In the genomic region with DNA sequence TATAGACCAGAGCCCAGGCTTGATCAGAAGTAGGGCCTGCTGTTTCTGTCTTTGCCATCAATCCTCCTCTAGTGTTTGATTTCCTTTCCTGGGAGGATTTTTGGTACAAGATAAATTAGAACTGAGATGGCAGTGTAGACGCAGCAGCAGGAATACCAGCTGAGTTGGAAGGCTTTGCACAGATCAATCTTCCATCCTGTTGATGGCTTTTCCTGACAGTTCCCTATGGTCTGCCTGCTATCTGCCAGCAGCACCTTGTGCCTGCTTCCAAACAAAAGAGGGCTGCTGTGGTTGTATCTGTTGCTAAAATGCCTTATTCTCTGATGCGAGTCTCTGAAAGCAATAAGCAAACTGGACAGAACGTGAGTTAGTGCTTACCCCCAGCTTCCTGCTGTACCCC, we compare ENCODE assay signal across 23 mouse cellular contexts.
A peak's percentile ranks its signal among the peaks of the same experiment; 100 is the strongest.
DNase-seq lines count a peak whose midpoint lies in the region; ATAC-seq and TF ChIP-seq lines count a peak whose summit lies in the region.
"Had no signal": no experiment of that assay in that cellular context is flagged by ENCODE, and none has a peak within 500 bp of the region (broad histone marks: within the 10 kb centered on the region; RNA-seq: fewer than 3 reads in every experiment).

No protein-coding gene starts in this region.

- WGBS in forebrain, embryonic 16.5 days: 67% methylated on average over 3 of the region's 3 CpGs
- 59% methylated on average over 3 of the region's 3 CpGs for WGBS in hindbrain, embryonic 13.5 days
- WGBS in midbrain, embryonic 16.5 days: 45% methylated on average over 3 of the region's 3 CpGs

- no peaks in the 10 kb centered on the region for H3K36me3 ChIP-seq in forebrain, embryonic 16.5 days (ENCODE audit: control insufficient read depth, insufficient read depth)
- H3K36me3 ChIP-seq in hindbrain, embryonic 13.5 days: peaks cover 4% of the 10 kb centered on the region; the same call in 1 of the 2 replicates
- H3K36me3 ChIP-seq in midbrain, embryonic 16.5 days (ENCODE audit: control insufficient read depth, insufficient read depth, low read length): 0 out of 2 replicates have a peak, but pooled peaks cover 3% of the 10 kb centered on the region
- H3K36me3 ChIP-seq: embryonic facial prominence, embryonic 15.5 days; heart, embryonic 15.5 days had no signal

- H3K27ac ChIP-seq in layer of hippocampus, adult 2 months: peak overlapping the region; percentile 39; the same call in 1 of the 2 replicates
- peak overlapping the region; percentile 60 for H3K27ac ChIP-seq in forebrain, embryonic 16.5 days (ENCODE audit: low read length)
- H3K27ac ChIP-seq in hindbrain, embryonic 13.5 days: peak overlapping the region; percentile 77
- H3K27ac ChIP-seq in midbrain, embryonic 16.5 days (ENCODE audit: low read length): peak overlapping the region; percentile 51
- H3K27ac ChIP-seq: embryonic facial prominence, embryonic 15.5 days; heart, adult 2 months; heart, embryonic 15.5 days; kidney, postnatal 0 days had no signal

- intact Hi-C loops in heart, postnatal 36 days (cut with DNase I): no loop called here

- DNase-seq in layer of hippocampus, adult 2 months (ENCODE audit: low spot score in 2 of 2): no peak
- DNase-seq in layer of hippocampus, adult 9-11 months: no peak
- DNase-seq in lung, postnatal 25 days (ENCODE audit: low spot score): no peak
- DNase-seq in heart, postnatal 36 days: no peak
- no peak for DNase-seq in embryo, embryonic 10 days (ENCODE audit: low spot score)
- DNase-seq: adrenal gland, postnatal 25 days; B cell, adult 2 months; cerebellum, adult 18-20 months; cerebellum, postnatal 25 days; gastrocnemius, postnatal 14 days; heart, adult 2 months; kidney, adult 18-20 months; layer of hippocampus, postnatal 36 days; liver; lung, adult 18-20 months; lung, postnatal 36 days; thymus, postnatal 14 days had no signal

- TF ChIP-seq CTCF in layer of hippocampus, adult 2 months (conservative IDR thresholded peaks at IDR 0.05): no peak

- 0 out of 2 replicates have a peak overlapping the region, but pooled peaks have one; percentile 2 for H3K9ac ChIP-seq in forebrain, embryonic 16.5 days (replicated peaks; ENCODE audit: low read depth, low read length)
- H3K9ac ChIP-seq in hindbrain, embryonic 13.5 days: peak overlapping the region; percentile 9
- peak overlapping the region; percentile 5; the same call in 1 of the 2 replicates for H3K9ac ChIP-seq in midbrain, embryonic 16.5 days (ENCODE audit: low read depth, low read length)
- H3K9ac ChIP-seq: embryonic facial prominence, embryonic 15.5 days; heart, embryonic 15.5 days had no signal

- H3K4me1 ChIP-seq in forebrain, embryonic 16.5 days (replicated peaks; ENCODE audit: control insufficient read depth, insufficient read depth, low read length): peaks cover 8% of the 10 kb centered on the region; the same call in 1 of the 2 replicates
- H3K4me1 ChIP-seq in hindbrain, embryonic 13.5 days (replicated peaks): peaks cover 13% of the 10 kb centered on the region
- H3K4me1 ChIP-seq in midbrain, embryonic 16.5 days (ENCODE audit: control insufficient read depth, insufficient read depth, low read length): peaks cover 14% of the 10 kb centered on the region
- H3K4me1 ChIP-seq: embryonic facial prominence, embryonic 15.5 days; heart, embryonic 15.5 days had no signal

- H3K4me3 ChIP-seq in layer of hippocampus, adult 2 months: no peak overlapping the region
- H3K4me3 ChIP-seq in forebrain, embryonic 16.5 days (replicated peaks; ENCODE audit: low read length): no peak overlapping the region
- no peak overlapping the region for H3K4me3 ChIP-seq in hindbrain, embryonic 13.5 days
- no peak overlapping the region for H3K4me3 ChIP-seq in midbrain, embryonic 16.5 days (ENCODE audit: low read depth, low read length)
- H3K4me3 ChIP-seq: embryonic facial prominence, embryonic 15.5 days; heart, adult 2 months; heart, embryonic 15.5 days had no signal

- H3K27me3 ChIP-seq in forebrain, embryonic 16.5 days (replicated peaks; ENCODE audit: control insufficient read depth, insufficient read depth, low read length): no peaks in the 10 kb centered on the region
- no peaks in the 10 kb centered on the region for H3K27me3 ChIP-seq in hindbrain, embryonic 13.5 days
- no peaks in the 10 kb centered on the region for H3K27me3 ChIP-seq in midbrain, embryonic 16.5 days (ENCODE audit: control insufficient read depth, insufficient read depth, low read depth, low read length)
- H3K27me3 ChIP-seq: embryonic facial prominence, embryonic 15.5 days; heart, embryonic 15.5 days had no signal

- no peaks in the 10 kb centered on the region for H3K9me3 ChIP-seq in forebrain, embryonic 16.5 days (ENCODE audit: control insufficient read depth, low read length)
- H3K9me3 ChIP-seq in hindbrain, embryonic 13.5 days: no peaks in the 10 kb centered on the region
- no peaks in the 10 kb centered on the region for H3K9me3 ChIP-seq in midbrain, embryonic 16.5 days (replicated peaks; ENCODE audit: control insufficient read depth, low read length, poor library complexity, severe bottlenecking)
- H3K9me3 ChIP-seq: embryonic facial prominence, embryonic 15.5 days; heart, embryonic 15.5 days had no signal

- H3K4me2 ChIP-seq in forebrain, embryonic 16.5 days (ENCODE audit: low read length): no peak overlapping the region
- no peak overlapping the region for H3K4me2 ChIP-seq in hindbrain, embryonic 13.5 days
- H3K4me2 ChIP-seq in midbrain, embryonic 16.5 days (ENCODE audit: low read length): no peak overlapping the region
- H3K4me2 ChIP-seq: embryonic facial prominence, embryonic 15.5 days; heart, embryonic 15.5 days had no signal

- peak; percentile 66; the same call in 1 of the 2 replicates for ATAC-seq in forebrain, embryonic 16.5 days
- ATAC-seq in hindbrain, embryonic 13.5 days (ENCODE audit: low FRiP score): no peak
- ATAC-seq in midbrain, embryonic 16.5 days: peak; percentile 48; the same call in 1 of the 2 replicates
